In genomic region chr4:139246130-139246877, GRCm38 (mm10) we compare ENCODE assay signal across 11 mouse cellular contexts. TPM values are rescaled to one million over a fixed set of nuclear protein-coding genes. Genes with fewer than 3 reads are reported as not detected.
DNase-seq lines count a peak whose midpoint lies in the region; ATAC-seq lines count a peak whose summit lies in the region.
"Had no signal": no experiment of that assay in that cellular context is flagged by ENCODE, and none has a peak within 500 bp of the region (broad histone marks: within the 10 kb centered on the region; RNA-seq: fewer than 3 reads in every experiment).

No protein-coding gene starts in this region.

- H3K36me3 ChIP-seq in forebrain, embryonic 11.5 days (ENCODE audit: control insufficient read depth, insufficient read depth, low read length): no peaks in the 10 kb centered on the region
- H3K36me3 ChIP-seq in limb, embryonic 10.5 days: peaks cover 23% of the 10 kb centered on the region

- no peak overlapping the region for H3K4me2 ChIP-seq in forebrain, embryonic 11.5 days (ENCODE audit: low read depth, low read length, severe bottlenecking)

- intact Hi-C loops in left cerebral cortex, postnatal 4 days (cut with DNase I): no loop called here
- intact Hi-C loops in left cerebral cortex, postnatal 36 days (cut with DNase I): no loop called here

- 46% methylated on average over 7 of the region's 7 CpGs for WGBS in forebrain, embryonic 11.5 days
- 25% methylated on average over 7 of the region's 7 CpGs for WGBS in limb, embryonic 10.5 days

- H3K27ac ChIP-seq in forebrain, embryonic 11.5 days (ENCODE audit: low read depth, low read length): peak overlapping the region; percentile 48
- peak overlapping the region; percentile 87 for H3K27ac ChIP-seq in limb, embryonic 10.5 days
- H3K27ac ChIP-seq: liver, embryonic 14.5 days had no signal

- H3K4me1 ChIP-seq in forebrain, embryonic 11.5 days (replicated peaks; ENCODE audit: control insufficient read depth, insufficient read depth, low read length): peaks cover 18% of the 10 kb centered on the region
- peaks cover 100% of the 10 kb centered on the region for H3K4me1 ChIP-seq in limb, embryonic 10.5 days

- H3K4me3 ChIP-seq in forebrain, embryonic 11.5 days (ENCODE audit: low read depth, low read length): no peak overlapping the region
- H3K4me3 ChIP-seq in limb, embryonic 10.5 days: no peak overlapping the region

- peak; percentile 63 for DNase-seq in left cerebral cortex, postnatal 4 days
- no peak for DNase-seq in left cerebral cortex, postnatal 36 days (ENCODE audit: low spot score in 2 of 2)
- peak; percentile 71 for DNase-seq in forebrain, embryonic 11.5 days (ENCODE audit: low spot score)
- peak; percentile 70 for DNase-seq in limb, embryonic 10.5 days (ENCODE audit: low spot score)
- DNase-seq in retina, embryonic 14.5 days (ENCODE audit: low spot score): peak; percentile 95
- DNase-seq in kidney, postnatal 14 days: no peak
- DNase-seq in cerebellum, postnatal 14 days: no peak
- DNase-seq in testis, postnatal 10 days (ENCODE audit: low spot score): no peak
- DNase-seq: adrenal gland, postnatal 10 days; kidney, postnatal 25 days had no signal

- H3K27me3 ChIP-seq in forebrain, embryonic 11.5 days (ENCODE audit: control insufficient read depth, insufficient read depth, low read length): no peaks in the 10 kb centered on the region
- no peaks in the 10 kb centered on the region for H3K27me3 ChIP-seq in limb, embryonic 10.5 days (ENCODE audit: low read depth, poor library complexity, severe bottlenecking)

- ATAC-seq in forebrain, embryonic 11.5 days (replicated peaks; ENCODE audit: low FRiP score): peak; percentile 79

- no peaks in the 10 kb centered on the region for H3K9me3 ChIP-seq in forebrain, embryonic 11.5 days (ENCODE audit: control insufficient read depth, low read length)
- no peaks in the 10 kb centered on the region for H3K9me3 ChIP-seq in limb, embryonic 10.5 days (replicated peaks)

- H3K9ac ChIP-seq in forebrain, embryonic 11.5 days (ENCODE audit: low read length): no peak overlapping the region
- H3K9ac ChIP-seq: liver, embryonic 14.5 days had no signal

RNA-seq across cellular contexts. Expression of gene Capzb, which starts 53.6 kb away (rescaled TPM):
- total RNA-seq in left cerebral cortex, postnatal 4 days (2021): 100 to 1,000 TPM; 298 to 302 TPM
- 100 to 1,000 TPM; 343 to 354 TPM for total RNA-seq in left cerebral cortex, postnatal 36 days (2021)
- polyA plus RNA-seq in forebrain, embryonic 11.5 days (2014; fragmentation: Nextera tagmentation; extraction: Ambion mirVana): 238 and 240 TPM in 2 replicates
- polyA plus RNA-seq in limb, embryonic 10.5 days (2016; fragmentation: Nextera tagmentation; extraction: Ambion mirVana): 385 and 390 TPM in 2 replicates

Comparison
In these comparisons a context has a peak if more than half of its experiments do, and no peak if none do; other contexts are left out.
1. DNase-seq: peak in left cerebral cortex, postnatal 4 days (single experiment), forebrain, embryonic 11.5 days (single experiment), limb, embryonic 10.5 days (single experiment) and retina, embryonic 14.5 days (single experiment); none in left cerebral cortex, postnatal 36 days (0 of 2), kidney, postnatal 14 days (single experiment), cerebellum, postnatal 14 days (0 of 2) and testis, postnatal 10 days (single experiment).